Mouse (Mus musculus) lung, postnatal 14 days (tissue): ENCODE measurements at regions not wholly inside any gene's neighbourhood (a gene's known extent, or its start where the extent isn't known, plus 50 kb on each side); places are given as distances from the start of the nearest gene placed in this dataset.

Experiments
- DNase-seq: peaks from one replicate; pipeline ENCODE4 v3.0.0; 2021

- no peak for DNase-seq
Observed at GRCm38 (mm10) chr14:29784506-29784905, 62.8 kb upstream of the Cacna2d3 start.

- DNase-seq = no peak
Observed at GRCm38 (mm10) chr14:29786431-29786830, 64.8 kb upstream of the Cacna2d3 start.

GRCm38 (mm10) chr14:29787796-29788195, 66.1 kb upstream of the Cacna2d3 start:
- no peak for DNase-seq

- no peak for DNase-seq
Observed at GRCm38 (mm10) chr14:29788351-29788750, 66.7 kb upstream of the Cacna2d3 start.

GRCm38 (mm10) chr14:29795325-29795724, 73.7 kb upstream of the Cacna2d3 start:
- no peak for DNase-seq

- no peak for DNase-seq
Observed at GRCm38 (mm10) chr14:29796396-29796795, 74.7 kb upstream of the Cacna2d3 start.

- no peak for DNase-seq
Observed at GRCm38 (mm10) chr14:29799852-29800251, 78.2 kb upstream of the Cacna2d3 start.

GRCm38 (mm10) chr14:29805234-29805633, 83.6 kb upstream of the Cacna2d3 start:
- no peak for DNase-seq

- DNase-seq = no peak
Observed at GRCm38 (mm10) chr14:29807881-29808280, 86.2 kb upstream of the Cacna2d3 start.

- no peak for DNase-seq
Observed at GRCm38 (mm10) chr14:29814626-29815025, 93.0 kb upstream of the Cacna2d3 start.

- DNase-seq = peak; percentile 3
Observed at GRCm38 (mm10) chr14:29817548-29817947, 95.9 kb upstream of the Cacna2d3 start.

- no peak for DNase-seq
Observed at GRCm38 (mm10) chr14:29818251-29818650, 96.6 kb upstream of the Cacna2d3 start.

- DNase-seq = no peak
Observed at GRCm38 (mm10) chr14:29818751-29819150, 97.1 kb upstream of the Cacna2d3 start.

GRCm38 (mm10) chr14:29837063-29837462, 115.4 kb upstream of the Cacna2d3 start:
- DNase-seq = no peak

GRCm38 (mm10) chr14:29839576-29839975, 117.9 kb upstream of the Cacna2d3 start:
- DNase-seq = no peak

GRCm38 (mm10) chr14:29841361-29842117, 119.9 kb upstream of the Cacna2d3 start:
- no peak for DNase-seq

- no peak for DNase-seq
Observed at GRCm38 (mm10) chr14:29847661-29848060, 120.4 kb upstream of the Selenok start.

- no peak for DNase-seq
Observed at GRCm38 (mm10) chr14:29851286-29851685, 116.8 kb upstream of the Selenok start.

GRCm38 (mm10) chr14:29851956-29852725, 116.0 kb upstream of the Selenok start:
- DNase-seq = no peak

- no peak for DNase-seq
Observed at GRCm38 (mm10) chr14:29862032-29862431, 106.1 kb upstream of the Selenok start.

GRCm38 (mm10) chr14:29866455-29867275, 101.4 kb upstream of the Selenok start:
- DNase-seq = no peak

- peak; percentile 4 for DNase-seq
Observed at GRCm38 (mm10) chr14:29867311-29867710, 100.8 kb upstream of the Selenok start.

GRCm38 (mm10) chr14:29869930-29870329, 98.2 kb upstream of the Selenok start:
- DNase-seq = no peak
